Mouse (Mus musculus) left cerebral cortex, adult 8-10 months (tissue): ENCODE results near the gene 1700029H14Rik. TPM values are rescaled to one million over a fixed set of nuclear protein-coding genes. Genes with fewer than 3 reads are reported as not detected.

Experiments used
- DNase-seq, 2 experiments: peaks; one replicate each; pipeline ENCODE4 v3.0.0; 2022; ENCODE audit warnings: low spot score in 2 of 2
- total RNA-seq, 4 experiments: library from RNA; stranded (reverse); gene quantifications; 2 replicates each; pipeline ENCODE4 v1.2.4; 2022

Gene 1700029H14Rik
- total RNA-seq: not detected

DNA sequence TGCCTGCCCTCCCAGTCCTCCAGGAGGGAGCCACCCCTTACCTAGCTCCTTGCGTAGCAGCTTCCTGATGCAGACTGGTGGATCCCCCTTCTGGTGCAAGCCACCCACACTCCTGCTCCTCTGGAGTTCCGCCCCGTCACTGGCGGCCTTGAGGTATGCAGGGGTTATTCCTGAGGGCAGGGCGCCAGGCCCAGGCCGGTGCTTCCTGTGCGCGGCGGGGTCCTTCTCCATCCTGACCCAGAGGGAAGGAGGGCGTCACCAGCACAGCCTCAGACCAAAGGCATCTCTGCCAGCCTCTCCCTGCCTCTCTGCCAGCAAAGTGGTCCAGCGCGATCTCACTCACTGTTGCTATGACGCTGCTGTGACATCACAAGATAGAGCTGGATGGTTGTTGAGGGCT is at the start of gene 1700029H14Rik:
Gene 1700029H14Rik, minus strand, starts transcription at position 344 of the 400 bp plus-strand sequence.
- no peak for DNase-seq

DNA sequence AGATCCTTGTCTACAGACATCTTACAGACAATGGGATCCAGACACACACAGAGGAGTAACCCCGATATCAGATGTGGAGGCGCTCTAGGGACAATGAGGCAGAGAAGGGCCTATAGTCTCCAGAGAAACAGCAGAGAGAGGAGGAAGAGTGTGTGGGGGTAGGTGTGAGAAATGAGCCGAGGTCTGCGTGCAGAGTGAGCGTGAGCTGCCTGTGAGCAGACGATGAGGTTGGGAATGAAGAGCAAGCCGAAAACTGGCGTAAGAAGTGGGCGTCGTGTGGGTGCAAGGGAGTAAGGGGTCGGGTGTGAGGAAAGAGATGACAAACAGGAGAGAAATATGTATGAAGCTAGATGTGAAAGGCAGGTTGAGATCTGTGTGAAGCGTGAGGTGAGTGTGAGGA is 49.4 kb upstream of the 1700029H14Rik start:
- DNase-seq: peak in 1 of 2 experiments; percentile 80

DNA sequence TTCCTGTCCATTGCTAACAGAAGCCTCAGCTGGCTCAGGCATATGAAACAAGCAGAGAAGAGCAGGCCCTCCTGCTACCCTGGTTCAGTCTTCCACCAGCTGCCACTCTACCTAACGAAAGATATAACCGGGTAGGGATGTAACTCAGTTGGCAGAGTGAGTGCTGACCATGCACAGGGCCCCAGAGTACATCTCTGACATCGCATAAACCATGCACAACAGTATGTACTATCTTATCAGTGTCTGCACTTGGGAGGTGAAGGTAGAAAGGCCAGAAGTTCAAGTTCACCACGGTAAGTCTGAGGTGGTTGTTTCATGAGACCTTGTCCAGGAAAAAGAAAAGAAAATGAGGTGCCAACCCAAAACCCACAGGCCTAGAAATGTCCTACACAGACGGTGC is 47.7 kb upstream of the 1700029H14Rik start:
- DNase-seq: no peak

DNA sequence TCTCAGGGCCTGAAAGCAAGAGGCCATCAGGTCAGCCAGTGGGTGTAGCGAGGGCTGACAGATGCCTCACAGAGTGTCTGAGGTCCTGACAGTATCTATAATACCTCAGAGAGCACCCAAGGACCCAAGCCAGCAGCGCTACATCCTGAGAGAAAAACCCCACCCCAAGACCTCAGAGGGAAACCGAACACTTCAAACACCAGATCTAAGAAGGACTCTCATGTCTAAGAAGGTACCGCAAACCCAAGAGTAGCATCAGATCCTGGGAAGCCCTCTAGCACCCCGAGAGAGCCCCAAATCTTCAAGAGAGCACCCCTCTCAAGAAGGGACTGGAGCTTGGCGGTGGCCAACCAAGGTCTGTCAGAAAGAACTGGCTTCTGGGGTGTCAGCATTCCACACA is 46.7 kb upstream of the 1700029H14Rik start:
- DNase-seq: no peak

DNA sequence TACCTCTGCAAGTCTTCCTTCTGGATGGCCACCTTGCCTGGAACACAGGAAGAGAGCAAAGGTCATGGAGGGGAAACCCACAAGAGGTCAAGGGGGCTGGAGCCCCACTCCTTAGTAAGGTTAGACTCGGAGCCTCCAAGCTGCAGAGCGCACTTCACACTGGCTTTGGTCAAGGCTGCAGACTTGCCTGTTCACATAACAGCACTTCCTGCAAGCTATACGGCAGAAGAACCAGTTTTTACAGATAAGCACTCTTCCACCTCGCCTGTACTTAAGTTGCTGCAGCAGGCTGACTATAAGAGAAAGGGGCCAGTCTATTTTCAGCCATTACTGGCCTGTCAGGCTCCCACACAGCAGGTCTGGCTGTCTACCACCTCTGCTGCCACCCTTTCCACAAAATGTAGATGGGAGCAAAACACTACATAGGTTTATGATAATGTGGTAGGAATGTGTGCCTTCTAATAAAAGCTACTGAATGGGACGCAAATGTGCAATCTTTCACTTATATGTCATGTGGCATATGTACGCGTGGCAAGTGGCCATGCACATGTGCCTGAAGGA is 43.7 kb upstream of the 1700029H14Rik start:
- DNase-seq: no peak

DNA sequence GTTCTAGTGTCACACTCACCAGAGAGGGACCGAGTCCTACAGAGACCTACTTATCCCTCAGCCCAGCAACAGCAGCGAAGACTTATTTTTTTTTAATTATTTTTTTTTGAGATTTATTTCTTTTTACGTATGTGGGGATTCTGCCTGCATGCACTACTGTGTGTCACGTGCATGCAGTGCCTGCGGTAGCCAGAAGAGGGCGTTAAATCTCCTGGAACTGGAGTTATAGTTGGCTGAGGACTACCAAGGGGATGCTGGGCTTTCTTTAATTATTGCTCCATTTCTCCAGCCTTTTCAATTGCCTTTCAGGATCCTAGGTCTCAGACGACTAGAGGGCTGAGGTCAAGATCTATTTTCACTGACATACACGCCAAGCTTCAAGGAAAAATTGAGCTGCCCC is 40.4 kb upstream of the 1700029H14Rik start:
- no peak for DNase-seq

DNA sequence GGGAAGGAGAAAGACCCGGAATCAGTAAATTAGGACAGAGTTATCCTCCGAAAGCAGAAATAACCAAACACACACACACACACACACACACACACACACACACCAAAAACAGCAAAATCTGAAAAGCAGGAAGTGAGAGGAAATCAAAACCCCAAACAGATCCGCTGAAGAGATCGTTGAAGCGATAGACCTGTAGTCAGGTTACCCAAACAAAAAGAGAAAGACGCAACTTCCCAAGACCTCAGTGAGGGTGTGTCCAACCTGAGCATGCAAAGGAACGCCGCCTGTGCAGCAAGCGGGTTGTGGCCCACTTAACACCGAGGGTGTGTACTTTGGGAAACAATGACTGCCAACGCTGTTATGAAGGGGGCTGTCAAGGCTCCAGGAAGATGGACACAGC is 38.9 kb upstream of the 1700029H14Rik start:
- DNase-seq: no peak

DNA sequence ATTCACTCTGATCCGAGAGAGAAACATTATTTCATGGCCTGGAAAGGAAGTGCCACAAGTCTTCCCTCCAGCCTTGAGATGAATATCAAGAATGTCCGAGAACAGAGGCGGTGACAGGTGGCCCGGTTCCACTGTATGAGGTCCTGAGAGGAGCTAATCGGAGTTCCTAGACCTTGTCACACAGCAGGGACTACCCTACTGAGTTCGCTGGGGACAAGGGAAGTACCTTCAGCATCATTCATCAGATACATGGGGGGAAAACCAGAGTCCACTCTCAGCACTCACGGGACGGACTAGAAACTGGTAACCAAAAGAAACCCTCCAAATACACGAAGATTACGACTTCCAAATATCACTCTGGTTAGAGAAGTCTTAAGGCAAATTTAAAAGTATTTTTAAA is 38.5 kb upstream of the 1700029H14Rik start:
- DNase-seq: no peak

DNA sequence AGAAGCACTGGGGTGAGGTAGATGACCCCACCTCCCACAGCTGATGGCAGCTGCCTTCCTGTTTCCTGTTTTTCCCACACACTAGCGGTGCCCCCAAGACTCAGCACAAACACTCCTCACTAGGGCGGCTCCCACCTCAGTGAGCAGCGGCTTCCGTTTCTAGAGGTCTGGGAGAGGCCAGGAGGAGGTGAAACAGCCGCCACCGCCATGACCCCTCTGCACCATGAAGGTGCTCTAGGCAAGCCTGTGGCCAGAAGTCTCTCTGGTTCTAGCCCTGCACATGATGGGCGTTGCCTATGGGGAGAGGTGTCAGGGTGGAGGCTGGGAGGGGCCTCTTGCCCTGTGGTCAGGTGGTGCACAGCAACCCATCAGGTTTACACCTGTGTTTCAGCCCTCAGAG is 37.9 kb upstream of the 1700029H14Rik start:
- DNase-seq: no peak

DNA sequence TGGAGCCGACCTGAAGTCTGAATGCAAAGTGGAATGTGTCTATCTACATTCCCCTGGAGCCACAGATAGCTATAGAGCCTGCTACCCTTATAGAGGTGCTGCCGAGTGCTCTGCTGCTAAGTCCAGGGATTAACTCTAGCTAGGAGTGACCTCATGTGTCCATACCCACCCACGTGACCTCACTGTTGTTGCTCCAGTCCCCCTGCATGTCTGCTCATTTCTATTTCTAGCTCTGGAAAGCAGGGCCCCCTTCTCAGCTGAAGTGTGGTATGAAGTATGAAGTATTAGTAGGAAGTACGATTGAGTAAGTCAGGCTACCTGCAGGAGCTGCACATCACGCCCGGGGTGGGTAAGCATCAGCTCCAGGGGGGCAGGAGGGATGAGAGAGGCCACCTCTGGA is 35.5 kb upstream of the 1700029H14Rik start:
- no peak for DNase-seq

DNA sequence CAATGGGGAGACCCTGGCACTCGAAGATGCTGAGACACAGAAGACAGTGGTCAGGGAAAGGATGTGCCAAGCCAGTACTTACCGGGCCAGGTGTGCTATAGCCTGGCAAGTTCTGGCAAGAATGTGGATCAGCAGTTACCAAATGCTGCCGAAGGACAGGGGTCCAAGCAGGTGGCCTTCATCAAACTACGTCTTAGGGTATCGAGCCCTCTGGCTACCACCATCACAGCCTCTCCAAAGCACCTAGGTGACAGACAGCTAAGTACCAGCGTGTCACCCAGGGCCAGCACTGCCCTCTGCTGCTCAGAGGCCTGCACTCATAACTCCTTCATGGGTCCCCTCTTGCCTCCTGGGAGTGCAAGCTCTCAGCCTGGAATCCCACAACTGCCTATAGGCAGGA is 33.6 kb upstream of the 1700029H14Rik start:
- no peak for DNase-seq

DNA sequence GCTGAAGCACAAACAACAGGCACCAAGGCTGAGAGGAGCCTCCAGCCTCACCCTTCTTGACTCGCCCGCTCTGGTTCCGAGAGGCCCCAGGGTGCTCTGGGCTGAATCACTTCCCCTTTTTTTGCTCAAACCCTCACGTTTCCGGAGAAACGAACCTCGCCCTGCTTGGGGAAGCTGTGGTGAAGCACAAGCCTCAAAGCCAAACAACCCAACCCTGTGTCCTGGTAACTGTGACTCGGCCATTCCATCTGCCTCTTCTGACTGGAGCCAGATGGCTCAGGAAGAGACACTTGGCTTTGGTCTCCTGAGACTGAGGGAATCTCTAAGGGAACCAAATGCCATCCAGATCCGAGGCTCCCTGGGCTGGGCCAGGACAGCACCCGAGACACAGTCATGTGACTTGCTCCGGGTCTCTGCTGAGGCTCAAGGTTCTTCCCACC is 32.6 kb upstream of the 1700029H14Rik start:
- DNase-seq: no peak

DNA sequence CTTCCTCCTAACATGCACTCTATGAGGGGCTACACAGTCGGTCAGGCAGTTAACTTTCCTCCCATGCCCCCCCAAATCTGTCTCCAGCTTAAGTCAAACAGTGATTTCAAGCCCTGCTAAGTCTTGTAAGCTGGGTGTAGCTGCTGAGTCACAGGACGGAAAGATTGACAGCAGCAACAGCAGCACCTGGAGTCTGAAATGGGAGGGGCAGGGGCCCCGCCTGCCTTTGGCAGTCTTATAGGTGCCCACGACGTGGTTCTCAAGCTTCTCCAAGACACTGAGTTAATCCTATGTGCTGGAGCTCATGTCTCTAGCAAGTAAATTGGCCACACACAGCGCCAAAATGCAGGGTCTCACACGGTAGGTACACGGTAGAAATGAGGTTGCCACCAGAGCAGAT is 31.1 kb upstream of the 1700029H14Rik start:
- no peak for DNase-seq

DNA sequence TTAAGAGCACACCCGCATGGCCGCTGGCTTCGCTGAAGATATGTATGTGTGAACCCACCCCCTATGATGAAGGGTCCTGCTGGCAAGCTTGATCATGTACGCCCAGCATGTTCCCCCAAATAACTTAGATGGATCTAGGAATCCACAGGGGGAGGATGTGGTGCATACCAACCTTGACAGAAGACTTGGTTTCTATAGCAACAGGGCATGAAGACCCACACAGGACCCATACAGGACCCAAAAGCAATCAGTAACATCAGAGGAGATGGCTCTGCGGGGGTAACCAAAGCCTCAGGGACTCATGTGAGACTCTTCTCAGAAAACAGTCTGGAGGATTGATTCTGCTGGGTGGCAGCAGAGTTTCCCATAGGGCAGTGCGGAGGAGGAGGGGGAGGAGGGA is 29.0 kb upstream of the 1700029H14Rik start:
- no peak for DNase-seq

DNA sequence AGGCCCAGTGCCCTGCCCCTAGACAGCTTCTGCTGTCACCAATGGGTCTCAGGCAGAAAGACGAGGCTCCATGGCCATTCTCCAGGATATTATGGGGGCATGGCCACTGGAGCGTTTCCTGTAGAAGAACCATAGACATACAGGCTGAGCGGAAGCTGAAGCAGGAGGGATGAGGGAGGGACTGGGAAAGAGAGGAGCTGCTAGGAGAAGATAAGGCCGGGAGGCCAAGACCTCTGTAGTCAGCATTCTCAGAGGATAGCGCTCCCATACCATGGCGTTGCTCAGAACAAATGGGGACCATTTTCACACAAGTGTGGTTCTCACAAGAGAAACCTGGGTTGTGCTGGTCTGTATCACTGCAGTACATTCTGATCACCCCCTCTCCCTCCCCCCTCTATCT is 26.8 kb upstream of the 1700029H14Rik start:
- no peak for DNase-seq

DNA sequence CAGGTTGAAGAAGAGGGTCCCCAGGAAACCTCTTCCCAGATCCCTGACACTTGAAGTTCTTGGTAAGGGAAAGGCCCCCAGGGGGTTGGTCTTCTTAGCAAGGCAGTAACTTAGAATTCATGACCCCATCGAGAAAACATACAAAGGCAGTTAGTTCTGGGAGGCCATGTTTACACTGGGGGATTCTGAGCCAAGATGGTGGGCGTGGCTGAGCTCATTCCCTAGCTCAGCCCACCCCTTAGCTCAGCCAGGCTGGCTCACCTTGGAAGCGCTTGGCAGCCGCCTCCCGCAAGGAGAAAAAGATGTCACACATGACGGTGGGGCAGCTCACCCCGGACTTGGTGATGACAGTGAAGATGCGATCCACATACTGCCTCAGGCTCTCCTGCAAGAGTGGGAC is 22.4 kb upstream of the 1700029H14Rik start:
- DNase-seq: no peak

DNA sequence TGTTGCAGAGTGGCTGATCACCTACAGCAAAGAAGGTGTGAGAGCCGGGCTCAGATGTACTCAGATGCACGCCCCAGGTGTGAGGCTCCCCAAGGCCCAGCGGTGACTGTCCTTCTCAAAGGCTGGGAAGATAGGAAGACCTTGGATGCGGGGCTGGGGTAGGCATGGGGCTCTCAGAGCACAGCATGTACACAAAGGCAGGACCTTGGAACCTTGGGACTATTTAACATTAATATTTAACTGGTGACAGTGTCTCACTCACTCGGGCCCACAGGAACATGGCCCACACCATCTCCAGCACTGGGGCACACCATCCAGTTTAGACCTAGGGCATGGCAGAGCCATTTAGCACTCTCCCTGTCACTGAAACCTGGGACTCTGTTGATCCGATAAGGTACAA is 15.6 kb upstream of the 1700029H14Rik start:
- DNase-seq: no peak

DNA sequence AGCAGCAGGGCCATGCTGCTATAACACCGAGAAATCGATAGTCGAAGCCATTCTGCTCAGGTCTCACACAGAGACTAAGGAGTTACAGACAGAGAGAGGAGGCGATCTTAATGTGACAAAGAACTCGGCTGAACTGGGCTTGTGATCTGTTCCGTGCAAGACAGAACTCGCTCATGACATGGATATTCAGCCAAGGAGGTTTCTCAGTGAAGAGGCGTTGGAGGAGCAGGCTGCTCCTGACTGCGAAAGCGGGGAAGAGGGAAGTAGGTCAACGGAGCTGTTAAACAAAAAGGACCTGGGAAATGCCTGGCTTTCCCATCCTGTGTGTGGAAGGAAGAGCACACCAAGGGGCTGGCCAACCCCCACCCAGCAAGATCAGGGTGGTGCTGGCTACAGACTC is 9.7 kb upstream of the 1700029H14Rik start:
- DNase-seq: no peak

DNA sequence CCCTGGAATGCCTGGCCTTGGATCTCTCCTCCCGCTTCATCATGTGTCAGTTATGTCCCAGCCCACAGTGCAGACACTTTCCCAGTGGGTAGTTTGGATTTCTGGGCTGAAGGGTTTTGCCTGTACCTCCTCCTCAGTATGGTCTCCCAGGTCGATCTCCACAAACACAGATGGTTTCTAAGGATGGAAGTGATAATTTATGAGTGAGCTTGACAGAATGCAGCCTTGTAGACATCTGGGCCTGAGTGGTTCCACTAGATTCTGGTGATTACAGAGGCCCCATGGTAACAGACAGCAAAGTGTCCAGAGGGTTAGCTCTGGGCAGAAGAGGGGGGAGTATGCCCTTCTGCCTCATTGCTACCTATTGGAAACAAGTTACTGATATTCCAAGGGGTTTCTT is 4.7 kb downstream of the 1700029H14Rik start:
- DNase-seq: no peak

DNA sequence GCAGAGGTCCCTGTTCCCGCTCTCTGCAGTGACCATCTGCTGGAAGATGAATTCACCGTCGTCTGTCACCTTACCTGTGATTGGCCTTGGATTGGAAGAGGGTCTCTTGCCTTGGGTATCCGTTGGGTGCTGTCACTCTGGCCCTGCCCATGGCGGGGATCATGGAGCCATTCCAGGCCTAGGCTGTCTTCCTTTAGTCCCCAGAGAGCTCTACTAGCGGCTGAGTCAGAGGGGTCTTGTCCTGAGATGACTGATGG is 10.8 kb downstream of the 1700029H14Rik start:
- no peak for DNase-seq

DNA sequence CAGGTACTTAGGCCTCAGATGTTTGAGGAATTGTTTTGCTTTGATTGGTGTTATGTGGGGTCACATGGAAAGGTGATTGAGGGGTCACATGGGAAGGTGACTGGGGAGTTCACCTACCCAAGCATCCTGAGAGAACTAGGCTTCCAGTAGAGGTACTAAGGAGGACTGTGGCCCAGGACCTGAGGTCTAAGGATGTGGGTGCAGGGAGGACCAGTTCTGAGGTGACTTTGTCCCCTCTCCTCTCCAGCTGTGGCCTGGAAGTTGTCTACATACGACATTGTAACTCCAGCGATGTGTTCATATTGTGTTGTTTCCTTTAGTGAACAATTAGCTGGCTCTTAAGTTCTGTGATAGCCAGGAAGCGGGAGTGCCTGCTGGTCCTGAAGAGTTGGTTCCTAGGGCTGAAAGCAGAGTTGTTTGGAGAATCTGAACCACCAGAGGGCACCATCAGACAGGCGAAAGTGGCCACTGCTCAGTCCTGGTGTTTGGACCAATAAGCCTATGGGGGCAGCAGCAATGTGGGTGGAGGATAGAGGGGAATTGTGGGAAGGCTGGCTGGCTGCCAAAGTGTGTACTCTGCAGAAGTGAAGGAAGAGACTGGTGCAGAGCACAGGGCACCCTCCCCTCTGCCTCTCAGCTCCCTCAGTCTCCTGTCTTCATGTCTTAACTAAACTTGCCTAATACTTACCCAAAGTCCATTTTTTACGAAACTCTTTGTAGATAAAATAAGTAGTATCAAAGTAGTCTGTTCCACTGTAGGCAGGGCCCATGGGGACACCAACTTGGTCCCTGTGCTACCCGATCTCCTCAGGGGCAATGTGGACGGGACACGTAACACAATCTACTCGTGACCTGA is 11.3 kb downstream of the 1700029H14Rik start:
- peak; percentile 80 to 93 for DNase-seq

DNA sequence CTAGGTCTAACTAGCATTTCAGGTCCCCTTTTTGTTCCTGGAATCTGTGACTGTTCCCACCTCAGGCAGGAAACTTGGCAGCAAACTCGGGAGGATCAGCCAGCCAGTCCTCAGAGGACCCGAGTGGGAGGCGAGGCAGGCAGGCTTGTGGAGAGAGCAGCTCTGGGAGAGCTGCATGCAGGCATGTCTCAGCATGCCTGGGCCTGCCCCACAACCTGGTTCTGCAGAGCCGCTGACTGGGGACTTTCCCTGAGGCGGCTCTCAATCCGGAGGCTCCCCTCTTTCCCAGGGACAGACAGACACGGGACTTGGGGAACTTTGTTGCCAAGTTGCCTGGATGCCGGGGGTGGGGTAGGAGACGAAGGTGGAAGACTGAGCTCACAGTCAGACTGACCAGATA is 13.4 kb downstream of the 1700029H14Rik start:
- DNase-seq: peak in 1 of 2 experiments; percentile 31

DNA sequence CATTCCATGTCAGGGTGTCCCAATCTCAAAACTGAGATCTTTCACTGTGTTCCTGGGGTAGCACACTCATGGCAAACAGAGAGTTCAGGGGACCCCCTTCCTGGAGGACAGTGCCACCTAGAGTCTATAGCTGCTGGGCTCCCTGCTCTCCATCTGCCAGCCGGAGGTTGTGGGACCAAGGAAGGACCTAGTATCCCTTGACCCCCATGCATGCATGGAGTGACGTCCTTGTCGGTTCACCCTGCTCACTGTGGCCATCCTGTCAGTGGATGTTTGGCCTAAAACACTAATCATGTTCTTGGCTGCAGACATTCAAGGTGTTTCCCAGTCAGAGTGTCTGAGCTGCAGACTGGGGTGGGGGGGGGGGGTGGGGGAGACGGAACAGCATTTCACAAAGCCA is 14.0 kb downstream of the 1700029H14Rik start:
- no peak for DNase-seq
